Mouse (Mus musculus): Measurements from ENCODE around the gene Il6st. TPM values are rescaled to one million over a fixed set of nuclear protein-coding genes. Genes with fewer than 3 reads are reported as not detected.

The Il6st gene
- polyA plus RNA-seq, 1 experiment from 2014 or later = 36.4 TPM

DNA sequence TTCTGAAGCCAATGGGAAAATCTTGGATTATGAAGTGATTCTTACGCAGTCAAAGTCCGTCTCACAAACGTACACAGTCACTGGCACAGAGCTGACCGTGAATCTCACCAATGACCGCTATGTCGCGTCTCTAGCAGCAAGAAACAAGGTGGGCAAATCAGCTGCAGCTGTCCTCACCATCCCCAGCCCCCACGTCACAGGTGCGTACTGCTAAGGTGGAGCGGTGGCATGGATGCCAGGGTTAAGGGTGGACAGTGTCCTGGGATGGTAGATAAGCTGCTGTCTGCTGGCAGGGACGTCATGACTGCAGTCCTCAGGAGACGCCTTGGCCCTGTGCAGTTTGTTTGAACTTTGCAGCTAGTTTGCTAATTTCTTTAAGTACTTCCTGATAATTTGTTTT is 30.7 kb downstream of the Il6st start:
- ATAC-seq (ENCODE audit: low FRiP score, low read depth) = no peak
- no peaks in the 10 kb centered on the region for H3K27me3 ChIP-seq (replicated peaks)
- H3K9ac ChIP-seq = no peak overlapping the region
- peaks cover 57% of the 10 kb centered on the region for H3K36me3 ChIP-seq
- no peaks in the 10 kb centered on the region for H3K4me1 ChIP-seq
- no peak overlapping the region for H3K4me3 ChIP-seq
- H3K9me3 ChIP-seq = no peaks in the 10 kb centered on the region
- H3K27ac ChIP-seq = no peak overlapping the region
- WGBS = 97% methylated on average over 12 of the region's 12 CpGs
- no peak overlapping the region for H3K4me2 ChIP-seq (replicated peaks)

DNA sequence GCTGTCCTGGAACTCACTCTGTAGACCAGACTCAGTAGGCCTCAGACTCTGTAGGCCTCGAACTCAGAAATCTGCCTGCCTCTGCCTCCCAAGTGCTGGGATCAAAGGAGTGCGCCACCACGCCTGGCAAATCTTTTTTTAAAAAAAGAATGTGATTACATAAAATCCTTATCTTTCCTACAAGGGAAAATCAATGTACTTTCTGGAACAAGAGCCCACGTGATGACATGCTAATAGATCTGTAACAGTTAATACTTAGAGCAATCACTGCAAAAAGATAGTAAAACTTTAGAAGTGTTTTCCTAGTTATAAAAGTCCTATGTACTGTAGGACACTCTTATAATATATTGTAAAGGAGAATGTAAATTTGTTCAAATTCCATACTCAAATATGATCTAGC is 36.2 kb downstream of the Il6st start:
- 87% methylated on average over 4 of the region's 4 CpGs for WGBS
- Histone ChIP-seq H3K27me3 (replicated peaks) (no peaks in the 10 kb centered on the region), H3K36me3 (peaks cover 78% of the 10 kb centered on the region), H3K4me3 (no peak overlapping the region), H3K9me3 (no peaks in the 10 kb centered on the region), H3K4me2 (replicated peaks) (no peak overlapping the region), H3K27ac (no peak overlapping the region), H3K9ac (no peak overlapping the region), H3K4me1 (no peaks in the 10 kb centered on the region)
- no peak for ATAC-seq (ENCODE audit: low FRiP score, low read depth)

DNA sequence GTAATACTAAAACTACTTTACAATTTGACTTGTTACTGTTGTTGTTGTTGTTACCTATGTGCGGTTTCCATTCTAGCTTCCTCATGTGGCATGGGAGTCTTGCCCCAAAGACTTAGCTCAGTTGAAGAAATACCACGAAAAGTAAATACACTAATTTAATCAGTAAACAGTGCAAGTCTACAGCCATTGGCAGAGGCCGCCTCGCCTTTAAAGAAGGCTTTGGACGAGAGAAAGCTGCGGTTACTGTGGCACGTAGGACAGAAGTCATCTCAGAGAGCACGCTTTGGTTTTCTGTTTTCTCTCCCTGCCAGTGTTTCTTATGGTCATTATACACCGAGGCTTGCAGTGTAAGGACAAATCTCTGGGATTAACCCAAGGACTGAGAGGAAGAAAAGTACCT is 36.6 kb downstream of the Il6st start:
- no peaks in the 10 kb centered on the region for H3K4me1 ChIP-seq
- no peaks in the 10 kb centered on the region for H3K27me3 ChIP-seq (replicated peaks)
- H3K4me3 ChIP-seq = no peak overlapping the region
- H3K27ac ChIP-seq = no peak overlapping the region
- ATAC-seq (ENCODE audit: low FRiP score, low read depth) = no peak
- peaks cover 78% of the 10 kb centered on the region for H3K36me3 ChIP-seq
- no peak overlapping the region for H3K4me2 ChIP-seq (replicated peaks)
- WGBS = 95% methylated on average over 9 of the region's 9 CpGs
- no peak overlapping the region for H3K9ac ChIP-seq
- no peaks in the 10 kb centered on the region for H3K9me3 ChIP-seq

DNA sequence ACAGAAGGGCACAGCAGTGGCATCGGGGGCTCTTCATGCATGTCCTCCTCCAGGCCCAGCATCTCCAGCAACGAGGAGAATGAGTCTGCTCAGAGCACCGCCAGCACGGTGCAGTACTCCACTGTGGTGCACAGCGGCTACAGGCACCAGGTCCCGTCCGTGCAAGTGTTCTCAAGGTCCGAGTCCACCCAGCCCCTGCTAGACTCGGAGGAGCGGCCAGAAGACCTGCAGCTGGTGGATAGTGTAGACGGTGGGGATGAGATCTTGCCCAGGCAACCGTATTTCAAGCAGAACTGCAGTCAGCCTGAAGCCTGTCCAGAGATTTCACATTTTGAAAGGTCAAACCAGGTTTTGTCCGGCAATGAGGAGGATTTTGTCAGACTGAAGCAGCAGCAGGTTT is 40.0 kb downstream of the Il6st start:
- no peak overlapping the region for H3K27ac ChIP-seq
- H3K4me3 ChIP-seq = no peak overlapping the region
- 96% methylated on average over 13 of the region's 13 CpGs for WGBS
- H3K4me1 ChIP-seq = no peaks in the 10 kb centered on the region
- no peak overlapping the region for H3K9ac ChIP-seq
- peaks cover 62% of the 10 kb centered on the region for H3K36me3 ChIP-seq
- no peak for ATAC-seq (ENCODE audit: low FRiP score, low read depth)
- no peaks in the 10 kb centered on the region for H3K9me3 ChIP-seq
- no peaks in the 10 kb centered on the region for H3K27me3 ChIP-seq (replicated peaks)
- H3K4me2 ChIP-seq (replicated peaks) = no peak overlapping the region

DNA sequence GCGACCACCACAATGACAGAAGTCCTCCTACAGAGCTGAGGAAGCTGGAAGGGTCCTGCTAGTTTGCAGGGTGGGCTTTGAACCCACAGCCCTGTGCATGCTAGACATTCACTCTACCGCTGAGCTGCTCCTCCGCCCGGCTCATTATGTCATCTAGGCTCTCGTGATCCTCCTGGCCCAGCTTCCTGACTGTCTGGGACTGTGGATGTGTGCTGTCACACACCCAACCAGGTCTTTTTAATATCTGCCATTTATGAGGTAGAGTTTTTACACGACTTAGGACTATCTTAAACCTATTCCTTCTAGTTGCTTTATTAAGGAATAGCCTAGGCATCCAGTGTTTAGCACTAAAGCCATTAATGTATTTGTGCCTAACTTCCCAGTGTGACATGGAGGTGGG is 41.6 kb downstream of the Il6st start:
- Histone ChIP-seq H3K27ac (no peak overlapping the region), H3K4me2 (replicated peaks) (no peak overlapping the region), H3K9me3 (no peaks in the 10 kb centered on the region), H3K27me3 (replicated peaks) (no peaks in the 10 kb centered on the region), H3K4me1 (no peaks in the 10 kb centered on the region), H3K36me3 (peaks cover 49% of the 10 kb centered on the region), H3K9ac (no peak overlapping the region), H3K4me3 (no peak overlapping the region)
- no peak for ATAC-seq (ENCODE audit: low FRiP score, low read depth)
- 92% methylated on average over 6 of the region's 6 CpGs for WGBS

DNA sequence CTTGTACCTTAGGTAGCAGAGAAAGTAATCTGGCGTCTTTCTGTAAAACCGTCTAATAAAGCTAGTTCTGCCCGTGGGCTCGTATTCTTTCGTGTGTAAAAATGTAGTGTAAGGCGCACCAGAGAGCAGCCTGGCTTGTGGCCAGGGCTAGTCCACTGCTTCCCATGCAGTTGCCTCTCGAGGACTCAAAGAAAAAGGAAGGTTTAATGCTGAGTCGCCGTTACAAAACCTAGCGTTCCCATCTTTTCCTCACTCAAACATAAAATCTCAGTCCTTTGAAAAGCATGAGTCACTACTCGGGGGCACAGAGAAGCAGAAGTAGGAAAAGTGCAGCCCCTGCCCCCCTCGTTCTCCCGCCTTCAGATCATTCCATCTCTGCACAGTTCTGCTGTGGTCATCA is 42.9 kb downstream of the Il6st start:
- Histone ChIP-seq H3K27me3 (replicated peaks) (no peaks in the 10 kb centered on the region), H3K9ac (no peak overlapping the region), H3K9me3 (no peaks in the 10 kb centered on the region), H3K4me1 (no peaks in the 10 kb centered on the region), H3K36me3 (peaks cover 36% of the 10 kb centered on the region), H3K27ac (no peak overlapping the region), H3K4me3 (no peak overlapping the region), H3K4me2 (replicated peaks) (no peak overlapping the region)
- WGBS = 88% methylated on average over 13 of the region's 13 CpGs
- no peak for ATAC-seq (ENCODE audit: low FRiP score, low read depth)

DNA sequence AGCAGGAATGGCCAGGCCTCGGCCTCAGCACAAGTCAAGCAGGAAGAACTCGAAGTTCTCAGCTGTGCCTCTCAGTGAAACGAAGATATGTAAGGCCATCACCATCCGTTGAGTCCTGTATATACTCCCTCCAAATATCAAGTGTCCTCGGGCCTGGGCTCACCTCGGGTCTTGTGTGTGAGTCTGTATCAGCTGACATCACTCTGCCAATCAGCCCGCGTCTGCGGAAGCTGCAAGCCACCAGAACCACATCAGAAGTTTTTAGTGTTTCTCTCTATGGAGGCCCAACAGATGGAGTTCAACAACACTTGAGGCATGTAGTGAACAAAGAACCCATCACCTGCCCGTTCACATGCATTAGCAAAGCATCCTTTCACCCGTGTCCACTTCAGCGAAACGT is 43.8 kb downstream of the Il6st start:
- peaks cover 33% of the 10 kb centered on the region for H3K36me3 ChIP-seq
- no peaks in the 10 kb centered on the region for H3K9me3 ChIP-seq
- ATAC-seq (ENCODE audit: low FRiP score, low read depth) = no peak
- H3K4me3 ChIP-seq = no peak overlapping the region
- no peak overlapping the region for H3K4me2 ChIP-seq (replicated peaks)
- no peak overlapping the region for H3K9ac ChIP-seq
- H3K27ac ChIP-seq = no peak overlapping the region
- WGBS = 88% methylated on average over 13 of the region's 13 CpGs
- no peaks in the 10 kb centered on the region for H3K4me1 ChIP-seq
- no peaks in the 10 kb centered on the region for H3K27me3 ChIP-seq (replicated peaks)

DNA sequence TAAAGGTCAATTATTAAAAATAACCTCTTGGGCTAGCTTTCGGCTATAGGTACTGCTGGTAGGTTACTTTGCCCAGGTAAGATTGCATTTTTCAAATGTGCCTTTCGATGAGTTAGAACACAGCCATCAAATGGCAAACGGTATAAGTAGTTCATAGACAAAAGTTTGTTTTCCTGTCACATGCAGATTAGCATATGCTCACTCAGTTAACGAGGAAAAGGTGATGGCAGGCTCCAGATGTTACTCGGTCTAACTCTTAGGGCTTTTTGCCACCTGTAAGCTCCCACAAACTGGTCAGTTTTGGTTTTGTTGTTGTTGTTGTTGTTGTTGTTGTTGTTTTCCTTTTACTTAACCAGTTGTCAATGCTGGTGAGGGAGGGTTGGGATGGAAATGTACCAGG is 44.6 kb downstream of the Il6st start:
- Histone ChIP-seq H3K4me3 (no peak overlapping the region), H3K27me3 (replicated peaks) (no peaks in the 10 kb centered on the region), H3K9ac (no peak overlapping the region), H3K4me1 (no peaks in the 10 kb centered on the region), H3K27ac (no peak overlapping the region), H3K36me3 (peaks cover 27% of the 10 kb centered on the region), H3K4me2 (replicated peaks) (no peak overlapping the region), H3K9me3 (no peaks in the 10 kb centered on the region)
- no peak for ATAC-seq (ENCODE audit: low FRiP score, low read depth)
- 87% methylated on average over 5 of the region's 5 CpGs for WGBS

DNA sequence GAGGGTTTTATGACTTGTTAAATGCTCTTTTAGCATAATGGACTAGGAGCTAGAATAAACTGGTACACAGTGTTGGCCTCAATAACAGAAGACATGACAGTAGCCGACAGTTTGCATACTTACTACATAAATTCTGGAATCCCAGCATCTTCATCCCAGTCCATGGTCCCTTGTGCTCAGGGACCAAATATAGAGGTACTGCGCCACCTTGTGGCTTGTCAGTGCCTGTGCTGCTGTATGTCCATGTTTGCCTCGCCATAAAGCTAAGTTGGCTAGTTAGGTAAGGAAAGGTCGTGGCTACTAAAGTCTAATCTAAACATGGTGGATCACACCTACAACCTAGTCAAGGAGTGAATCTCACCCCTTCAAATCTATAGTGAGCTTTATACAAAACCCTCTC is 45.6 kb downstream of the Il6st start:
- no peak overlapping the region for H3K4me3 ChIP-seq
- no peak overlapping the region for H3K27ac ChIP-seq
- H3K27me3 ChIP-seq (replicated peaks) = no peaks in the 10 kb centered on the region
- no peaks in the 10 kb centered on the region for H3K9me3 ChIP-seq
- H3K4me1 ChIP-seq = no peaks in the 10 kb centered on the region
- 29% methylated on average over 4 of the region's 4 CpGs for WGBS
- peaks cover 17% of the 10 kb centered on the region for H3K36me3 ChIP-seq
- ATAC-seq (ENCODE audit: low FRiP score, low read depth) = peak; percentile 78
- H3K9ac ChIP-seq = no peak overlapping the region
- H3K4me2 ChIP-seq (replicated peaks) = no peak overlapping the region

DNA sequence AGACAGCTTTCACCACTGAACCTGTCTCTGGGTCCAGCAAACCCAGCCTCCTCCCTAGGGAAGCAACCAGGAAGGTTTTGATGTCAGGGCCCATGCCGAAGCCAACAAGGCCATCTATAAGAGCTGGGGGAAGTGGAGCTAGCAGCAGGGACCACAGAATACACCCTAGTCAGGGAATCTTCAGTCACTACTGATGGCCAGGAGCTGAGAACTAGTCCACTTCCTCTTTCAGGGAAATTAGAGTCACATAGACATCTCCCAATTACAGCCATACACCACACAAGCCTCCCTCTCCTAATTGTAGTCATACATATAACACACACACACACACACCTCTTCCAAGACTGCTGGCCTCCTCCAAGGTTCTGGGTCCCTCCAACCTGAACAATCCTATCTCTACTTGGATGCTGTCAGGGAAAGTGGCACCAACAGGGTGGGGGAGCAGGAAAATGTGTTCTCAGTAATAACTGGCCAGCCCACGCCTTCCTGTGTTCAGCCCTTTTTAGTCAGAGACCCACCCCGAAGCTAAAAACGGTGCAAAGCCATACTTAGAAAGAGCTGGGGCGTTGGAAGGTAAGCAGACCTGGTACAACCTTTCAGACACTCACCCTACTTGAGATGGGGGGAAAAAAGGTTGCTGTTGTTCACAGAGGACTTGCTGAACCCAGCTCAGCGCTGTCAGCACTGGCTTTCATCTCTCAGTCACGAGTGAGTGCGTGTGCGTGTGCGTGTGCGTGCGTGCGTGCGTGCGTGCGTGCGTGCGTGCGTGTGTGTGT is 46.8 kb downstream of the Il6st start:
- peaks cover 6% of the 10 kb centered on the region for H3K36me3 ChIP-seq
- ATAC-seq (ENCODE audit: low FRiP score, low read depth) = no peak
- no peaks in the 10 kb centered on the region for H3K9me3 ChIP-seq
- no peak overlapping the region for H3K4me3 ChIP-seq
- H3K27me3 ChIP-seq (replicated peaks) = no peaks in the 10 kb centered on the region
- no peak overlapping the region for H3K4me2 ChIP-seq (replicated peaks)
- H3K27ac ChIP-seq = no peak overlapping the region
- 94% methylated on average over 19 of the region's 19 CpGs for WGBS
- no peaks in the 10 kb centered on the region for H3K4me1 ChIP-seq
- H3K9ac ChIP-seq = no peak overlapping the region

DNA sequence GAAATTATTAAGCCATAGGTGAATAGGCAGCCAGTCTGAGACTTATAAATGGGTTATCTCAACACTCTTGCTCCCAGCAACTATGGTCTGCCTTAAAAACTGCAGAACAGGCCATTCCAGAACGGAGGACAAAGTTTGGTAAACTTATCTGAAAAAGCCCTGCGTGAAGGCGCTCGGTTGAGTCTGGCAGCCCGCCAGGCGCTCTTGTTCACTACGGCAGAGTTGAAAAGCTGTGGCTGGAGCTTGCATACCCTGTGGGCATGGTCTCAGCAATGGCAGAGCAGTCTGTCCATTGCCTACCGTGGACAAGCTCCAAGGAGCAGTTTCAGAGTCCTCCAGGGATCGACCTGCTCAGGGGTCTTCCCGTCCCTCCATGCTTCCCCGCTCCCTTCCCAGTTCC is 47.4 kb downstream of the Il6st start:
- Histone ChIP-seq H3K4me3 (no peak overlapping the region), H3K9ac (no peak overlapping the region), H3K4me1 (no peaks in the 10 kb centered on the region), H3K27me3 (replicated peaks) (no peaks in the 10 kb centered on the region), H3K4me2 (replicated peaks) (no peak overlapping the region), H3K9me3 (no peaks in the 10 kb centered on the region), H3K27ac (no peak overlapping the region), H3K36me3 (0 out of 2 replicates have a peak, but pooled peaks cover 4% of the 10 kb centered on the region)
- 88% methylated on average over 11 of the region's 11 CpGs for WGBS
- ATAC-seq (ENCODE audit: low FRiP score, low read depth) = no peak

DNA sequence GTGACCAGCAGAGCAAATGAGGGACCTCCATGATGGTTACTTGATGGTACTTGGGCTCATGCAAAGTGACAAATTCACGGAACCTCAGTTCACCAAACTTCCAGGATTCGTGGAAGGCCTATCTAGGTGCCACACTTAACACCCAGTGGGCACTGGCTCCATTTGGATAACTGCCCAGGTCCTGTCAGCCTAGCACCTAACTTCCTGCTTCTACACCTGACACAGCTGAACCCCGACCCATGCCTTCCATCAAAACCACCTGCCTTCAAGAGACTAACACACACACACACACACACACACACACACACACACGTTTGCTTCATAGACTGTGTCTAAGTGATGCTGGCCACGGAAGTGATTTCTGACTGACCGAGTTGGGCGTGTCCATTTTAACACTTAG is 47.9 kb downstream of the Il6st start:
- no peak for ATAC-seq (ENCODE audit: low FRiP score, low read depth)
- H3K4me3 ChIP-seq = no peak overlapping the region
- WGBS = 91% methylated on average over 7 of the region's 7 CpGs

DNA sequence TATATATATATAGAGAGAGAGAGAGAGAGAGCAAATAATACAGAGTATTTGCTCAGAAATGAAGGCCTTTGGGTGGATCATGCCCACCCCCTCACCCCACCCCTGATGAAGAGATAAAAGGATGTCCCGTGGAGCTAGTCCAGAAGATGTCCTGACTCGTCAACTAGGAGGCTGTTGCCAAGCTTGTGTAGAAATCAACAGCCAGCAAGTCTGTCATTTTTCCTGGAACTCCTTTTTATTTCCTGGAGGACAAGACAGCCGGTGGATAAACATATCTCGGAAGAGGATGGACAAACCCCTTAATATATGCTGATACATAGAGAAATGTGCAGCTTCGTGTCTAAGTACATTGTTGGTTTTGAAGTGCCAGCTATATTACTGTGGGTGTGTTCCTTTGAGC is 49.0 kb downstream of the Il6st start:
- no peaks in the 10 kb centered on the region for H3K27me3 ChIP-seq (replicated peaks)
- ATAC-seq (ENCODE audit: low FRiP score, low read depth) = no peak
- no peak overlapping the region for H3K4me3 ChIP-seq
- no peak overlapping the region for H3K27ac ChIP-seq
- H3K9ac ChIP-seq = no peak overlapping the region
- 93% methylated on average over 5 of the region's 5 CpGs for WGBS
- peaks cover 5% of the 10 kb centered on the region; the same call in 1 of the 2 replicates for H3K9me3 ChIP-seq
- H3K36me3 ChIP-seq = no peaks in the 10 kb centered on the region
- H3K4me1 ChIP-seq = no peaks in the 10 kb centered on the region
- no peak overlapping the region for H3K4me2 ChIP-seq (replicated peaks)

More for the DNA sequence above, 47.9 kb downstream of the Il6st start:
- H3K4me2 ChIP-seq (replicated peaks) = no peak overlapping the region
- H3K9me3 ChIP-seq = no peaks in the 10 kb centered on the region
- H3K4me1 ChIP-seq = no peaks in the 10 kb centered on the region
- H3K27me3 ChIP-seq (replicated peaks) = no peaks in the 10 kb centered on the region
- H3K36me3 ChIP-seq = 0 out of 2 replicates have a peak, but pooled peaks cover 4% of the 10 kb centered on the region
- H3K9ac ChIP-seq = no peak overlapping the region
- no peak overlapping the region for H3K27ac ChIP-seq

Measured in neural tube, embryonic 12.5 days (tissue).